Mouse (Mus musculus) megakaryocyte, embryonic 14.5 days (primary cell): ENCODE data around the gene BC107364.

Experiments
- FLI1 ChIP-seq: IDR thresholded peaks from 2 replicates; pipeline ENCODE4 v1.6.1; 2012; ENCODE audit warnings: low read length, inconsistent platforms, mixed read lengths
- GATA1 ChIP-seq: IDR thresholded peaks from 3 replicates; pipeline ENCODE4 v1.6.1; 2012; ENCODE audit warnings: mixed read lengths, low read length, inconsistent platforms, borderline replicate concordance

- TF ChIP-seq GATA1 (no peak), FLI1 (no peak)
These were observed 44.1 kb upstream of the BC107364 start for GRCm38 (mm10) chr3:96496216-96496615.
